Mouse (Mus musculus): ENCODE measurements around the gene Cacul1. TPM values are rescaled to one million over a fixed set of nuclear protein-coding genes. Genes with fewer than 3 reads are reported as not detected.
A peak's percentile ranks its signal among the peaks of the same experiment; 100 is the strongest.
"Not testable (repeated sequence)": the region's sequence is repeated elsewhere in the genome, so short reads cannot be mapped to it uniquely, and the experiment has no call there.

The Cacul1 gene
- total RNA-seq (2021) = 10 to 100 TPM; 53.3 to 53.6 TPM
- long read RNA-seq, experiment 1, full-length matches to known transcripts = 20 of 38 reads
- long read RNA-seq, experiment 1, partial matches to known transcripts = 0 of 38 reads
- long read RNA-seq, experiment 1, other reads (novel, unspliced or antisense) = 18 of 38 reads
- long read RNA-seq, experiment 2, full-length matches to known transcripts = 15 of 22 reads
- long read RNA-seq, experiment 2, partial matches to known transcripts = 1 of 22 reads
- long read RNA-seq, experiment 2, other reads (novel, unspliced or antisense) = 6 of 22 reads

DNA sequence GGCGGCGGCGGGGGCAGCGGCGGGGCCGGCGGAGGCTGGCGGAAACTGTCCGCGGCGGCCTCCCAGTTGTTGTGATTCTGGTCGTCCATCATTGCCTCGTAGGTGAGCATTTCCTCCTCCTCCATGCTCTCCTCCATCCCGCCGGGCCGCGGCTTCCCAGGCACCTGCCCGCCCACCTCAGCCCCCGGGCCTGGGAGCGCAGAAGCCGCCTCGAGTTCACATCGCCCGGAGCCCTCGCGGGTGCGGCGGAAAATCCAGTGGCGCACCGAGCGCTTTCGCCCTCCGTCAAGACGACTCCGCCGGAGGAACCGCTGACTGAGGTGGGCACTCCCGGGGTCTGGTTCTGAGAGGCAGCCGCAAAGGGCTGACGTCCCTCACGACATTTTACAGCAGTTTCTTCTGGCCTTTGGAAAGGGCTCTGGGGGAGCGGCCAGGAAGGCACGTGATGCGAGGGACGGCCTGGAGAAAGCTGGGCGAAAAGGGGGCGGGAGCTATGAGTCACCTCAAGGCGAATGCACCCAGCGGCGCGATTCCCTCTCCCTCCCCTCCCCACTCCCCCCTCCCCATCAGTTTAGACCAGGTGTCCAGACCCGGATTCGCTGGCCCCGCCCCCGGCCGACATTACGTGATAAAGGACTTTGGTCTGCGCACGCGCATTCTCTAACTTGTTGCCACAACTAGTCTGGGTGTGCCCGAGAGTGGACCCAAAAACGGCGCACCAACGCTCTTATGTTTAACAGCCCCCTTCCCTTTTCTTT, at the start of gene Cacul1:
Gene Cacul1, minus strand, starts transcription at position 444 of the 758 bp plus-strand sequence.
- TF ChIP-seq CTCF (IDR thresholded peaks at IDR 0.05) = no peak
- intact Hi-C loops (cut with DNase I) = loop anchor here (1.0 kb wide), 1 partner anchor 176 kb away; no protein-coding TSS in a partner anchor
- peak within 1 kb of the TSS; percentile 78 for H3K4me3 ChIP-seq
- DNase-seq (ENCODE audit: extremely low spot score in 1 of 2, low spot score in 2 of 2) = peak; percentile 93
- H3K27ac ChIP-seq = peak within 1 kb of the TSS; percentile 94

DNA sequence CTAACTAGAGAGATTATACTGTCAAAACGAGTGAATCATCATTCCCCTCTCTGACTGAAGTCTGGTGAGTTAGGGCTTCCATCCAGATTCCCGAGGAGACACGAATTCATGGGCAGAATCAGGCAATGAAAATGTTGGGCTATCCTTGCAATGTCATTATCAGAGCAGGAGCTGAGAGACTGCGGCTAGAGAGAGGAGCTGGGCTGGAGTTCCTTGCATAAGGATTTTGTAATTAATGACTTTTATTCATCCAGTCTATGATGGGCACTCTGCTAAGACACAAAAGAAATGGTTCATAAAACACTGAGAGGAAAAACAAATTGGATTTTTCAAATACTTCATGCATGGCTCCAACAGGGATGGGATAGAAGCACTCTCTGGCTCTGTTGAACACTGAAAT, 38.6 kb upstream of the Cacul1 start:
- no peak for TF ChIP-seq CTCF (IDR thresholded peaks at IDR 0.05)
- DNase-seq (ENCODE audit: extremely low spot score in 1 of 2, low spot score in 2 of 2) = no peak
- intact Hi-C loops (cut with DNase I) = no loop called here
- no peak overlapping the region for H3K4me3 ChIP-seq
- no peak overlapping the region for H3K27ac ChIP-seq

DNA sequence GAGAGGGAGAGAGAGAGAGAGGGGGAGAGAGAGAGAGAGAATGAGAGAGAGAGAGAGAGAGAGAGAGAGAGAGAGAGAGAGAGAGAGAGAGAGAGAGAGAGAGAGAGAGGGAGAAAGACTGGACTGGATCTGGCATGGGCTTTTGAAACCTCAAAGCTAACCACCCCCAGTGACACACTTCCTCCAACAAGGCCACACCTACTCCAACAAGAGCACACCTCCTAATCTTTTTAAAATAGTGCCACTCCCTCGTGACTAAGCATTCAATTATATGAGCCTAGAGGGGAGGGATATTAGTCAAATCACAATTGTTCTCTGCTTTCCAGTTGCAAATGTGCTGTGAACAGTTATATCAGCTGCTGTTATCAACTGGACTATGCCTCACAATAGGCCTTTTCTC, 36.2 kb upstream of the Cacul1 start:
- TF ChIP-seq CTCF (IDR thresholded peaks at IDR 0.05) = no peak
- intact Hi-C loops (cut with DNase I) = no loop called here
- Histone ChIP-seq H3K27ac (no peak overlapping the region), H3K4me3 (no peak overlapping the region)
- DNase-seq (ENCODE audit: extremely low spot score in 1 of 2, low spot score in 2 of 2) = no peak

DNA sequence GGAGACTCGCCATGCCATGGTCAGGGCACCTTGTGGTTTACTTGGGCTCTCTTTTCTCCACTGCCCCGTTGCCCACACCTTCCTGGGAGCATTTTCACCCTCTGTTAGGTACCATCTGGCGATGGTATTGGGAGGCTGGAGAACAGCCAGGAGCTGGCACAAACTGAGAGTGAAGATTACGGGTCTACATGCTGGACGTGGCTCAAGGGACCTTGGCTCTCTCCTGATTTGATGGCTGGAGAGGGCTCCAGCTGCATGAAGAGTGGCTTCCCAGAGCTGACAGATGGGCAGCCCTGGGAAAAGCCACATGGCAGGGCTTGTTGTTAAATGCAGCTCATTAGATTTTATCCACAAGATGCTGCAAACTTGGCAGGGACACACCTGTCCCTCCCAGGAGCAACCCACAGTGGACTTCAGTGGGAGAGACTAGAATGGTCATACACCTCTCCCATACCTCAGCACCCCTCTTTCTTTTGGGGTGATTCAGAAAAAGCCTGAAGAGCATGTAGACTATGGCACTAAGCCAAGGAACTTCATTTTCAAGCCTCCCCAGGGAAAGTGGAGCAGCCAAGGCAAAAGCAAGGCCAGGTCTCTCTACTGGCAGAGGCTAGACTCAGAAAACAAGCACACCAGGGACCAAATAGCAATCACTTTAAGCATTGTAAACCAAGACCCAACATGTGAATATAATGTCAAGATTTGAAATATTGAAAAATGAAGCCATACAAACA, 34.8 kb upstream of the Cacul1 start:
- intact Hi-C loops (cut with DNase I) = no loop called here
- Histone ChIP-seq H3K27ac (no peak overlapping the region), H3K4me3 (no peak overlapping the region)
- no peak for DNase-seq (ENCODE audit: extremely low spot score in 1 of 2, low spot score in 2 of 2)
- no peak for TF ChIP-seq CTCF (IDR thresholded peaks at IDR 0.05)

DNA sequence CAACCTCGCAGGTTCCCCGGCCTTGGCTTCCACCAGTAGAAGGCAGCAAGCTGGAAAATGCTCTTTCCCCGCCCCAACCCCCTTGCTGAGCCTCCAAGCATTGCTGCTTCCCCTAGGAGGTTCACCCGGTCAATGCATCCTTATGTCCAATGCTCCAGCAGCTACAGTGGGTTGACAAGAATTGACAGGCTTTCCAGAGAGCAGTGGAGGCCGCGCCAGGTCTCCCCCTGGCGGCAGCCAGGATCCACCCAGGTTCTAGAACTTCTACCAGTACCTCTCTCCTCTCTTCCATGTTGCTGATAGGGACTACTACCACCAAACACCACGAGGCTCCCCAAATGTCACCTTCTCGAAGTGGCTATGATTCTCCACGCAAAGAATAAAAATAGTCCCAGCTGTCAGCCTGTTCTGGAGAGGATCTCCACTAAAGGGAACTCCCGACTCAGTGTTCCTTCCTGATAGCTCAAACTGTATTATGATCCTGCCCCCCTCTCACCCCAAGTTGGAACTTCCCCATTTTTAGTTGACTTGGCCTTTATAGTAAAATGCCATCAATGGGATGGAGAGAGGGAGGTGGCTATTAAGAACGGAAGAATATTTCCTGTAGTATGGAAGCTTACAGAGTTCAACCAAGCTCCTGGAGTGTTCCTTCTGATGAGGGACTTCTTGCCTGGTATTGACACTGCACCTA, 30.8 kb upstream of the Cacul1 start:
- no peak overlapping the region for H3K4me3 ChIP-seq
- intact Hi-C loops (cut with DNase I) = no loop called here
- peak; percentile 54 for TF ChIP-seq CTCF (IDR thresholded peaks at IDR 0.05)
- no peak for DNase-seq (ENCODE audit: extremely low spot score in 1 of 2, low spot score in 2 of 2)
- H3K27ac ChIP-seq = no peak overlapping the region

DNA sequence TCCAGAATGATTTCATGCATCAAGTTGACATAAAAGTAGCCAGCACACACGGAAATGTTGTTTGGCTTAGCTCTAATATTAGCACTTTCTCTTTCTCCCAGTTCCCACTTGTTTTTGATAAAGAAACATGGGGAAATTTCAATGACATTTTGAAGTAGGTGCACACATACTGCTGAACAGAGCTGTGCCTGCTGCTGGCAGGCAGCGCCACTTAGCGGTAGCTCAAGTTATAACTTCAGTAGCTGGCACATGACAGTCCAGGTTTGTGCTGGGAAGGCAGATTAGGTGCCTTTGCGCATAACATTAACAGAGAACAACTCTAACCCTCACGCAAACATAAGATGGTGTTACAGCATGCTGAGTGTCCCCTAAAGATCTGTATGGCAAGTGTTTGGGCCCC, 27.9 kb upstream of the Cacul1 start:
- peak; percentile 51 for TF ChIP-seq CTCF (IDR thresholded peaks at IDR 0.05)
- no peak overlapping the region for H3K27ac ChIP-seq
- DNase-seq (ENCODE audit: extremely low spot score in 1 of 2, low spot score in 2 of 2) = no peak
- intact Hi-C loops (cut with DNase I) = no loop called here
- H3K4me3 ChIP-seq = no peak overlapping the region

DNA sequence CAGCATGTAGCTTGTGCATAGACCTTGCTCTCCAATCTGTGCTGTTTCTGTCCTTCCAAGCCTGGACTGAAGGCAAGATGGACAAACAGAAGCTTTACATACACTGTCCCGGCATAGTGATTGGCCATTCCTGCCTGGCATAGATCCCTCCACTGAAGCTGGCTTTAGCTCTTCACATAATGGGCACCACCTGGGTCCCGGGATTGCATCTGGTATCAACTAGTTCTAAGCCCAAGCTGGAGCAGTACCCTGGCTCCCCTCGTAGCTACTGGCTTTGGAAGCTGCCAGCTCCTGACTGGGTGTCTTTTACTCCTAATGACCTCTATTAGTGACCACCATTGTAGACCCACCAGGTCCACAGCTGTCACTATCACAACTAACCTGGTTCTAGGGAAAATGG, 22.8 kb upstream of the Cacul1 start:
- no peak for TF ChIP-seq CTCF (IDR thresholded peaks at IDR 0.05)
- Histone ChIP-seq H3K4me3 (no peak overlapping the region), H3K27ac (no peak overlapping the region)
- intact Hi-C loops (cut with DNase I) = no loop called here
- DNase-seq (ENCODE audit: extremely low spot score in 1 of 2, low spot score in 2 of 2) = no peak

DNA sequence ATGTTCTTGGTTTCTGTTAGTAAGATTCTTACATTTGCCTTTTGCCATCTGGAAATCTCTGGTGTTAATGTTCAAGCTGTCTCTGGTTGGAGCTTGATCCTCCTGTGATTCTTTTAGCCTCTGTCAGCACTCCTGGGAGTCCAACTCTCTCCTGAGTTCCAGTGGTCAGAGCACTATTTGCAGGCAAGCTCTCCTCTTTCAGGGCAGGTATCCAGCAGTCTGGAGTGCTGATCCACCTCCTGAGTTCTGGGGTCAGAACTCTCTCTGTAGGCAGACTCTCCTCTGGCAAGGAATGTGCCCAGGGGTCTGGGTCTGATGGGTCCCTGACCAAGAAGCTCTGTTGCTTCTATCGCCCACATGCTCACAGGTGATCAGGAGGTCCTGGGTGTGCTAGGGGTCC, 21.2 kb upstream of the Cacul1 start:
- DNase-seq (ENCODE audit: extremely low spot score in 1 of 2, low spot score in 2 of 2); intact Hi-C loops (cut with DNase I); H3K27ac ChIP-seq; H3K4me3 ChIP-seq: not testable (repeated sequence)

DNA sequence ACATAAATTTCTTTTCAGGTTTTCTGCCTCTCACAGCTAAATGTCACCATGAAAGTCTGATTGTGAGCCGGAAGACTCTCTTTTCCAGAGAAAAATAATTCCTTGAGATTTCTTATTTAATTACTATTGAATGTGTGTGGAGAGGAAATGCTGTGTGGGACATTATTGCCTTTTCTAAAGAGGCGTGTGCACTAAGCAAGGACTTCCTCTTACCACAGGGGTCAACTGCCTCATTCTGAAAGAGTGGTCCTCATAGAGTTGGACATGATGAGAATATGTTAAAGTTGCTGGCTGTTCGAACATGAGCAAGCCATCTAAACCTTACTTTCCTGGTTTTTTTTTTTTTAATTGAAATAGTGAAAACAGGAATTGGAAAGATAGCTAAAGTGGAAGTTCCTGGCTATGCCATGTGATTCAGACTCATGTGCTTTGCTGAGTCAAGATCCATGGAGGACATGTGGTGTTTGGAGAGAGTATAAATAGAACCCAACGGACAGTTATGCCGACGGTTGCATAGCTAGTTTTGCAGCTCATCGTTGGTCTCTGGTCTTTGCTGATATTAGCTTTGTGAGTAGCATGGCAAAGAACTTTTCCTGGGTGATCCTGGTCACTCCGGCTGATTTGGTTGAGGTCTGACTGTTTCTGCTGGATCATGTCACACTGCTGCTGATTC, 17.3 kb upstream of the Cacul1 start:
- no peak for TF ChIP-seq CTCF (IDR thresholded peaks at IDR 0.05)
- Histone ChIP-seq H3K27ac (no peak overlapping the region), H3K4me3 (no peak overlapping the region)
- intact Hi-C loops (cut with DNase I) = no loop called here
- no peak for DNase-seq (ENCODE audit: extremely low spot score in 1 of 2, low spot score in 2 of 2)

DNA sequence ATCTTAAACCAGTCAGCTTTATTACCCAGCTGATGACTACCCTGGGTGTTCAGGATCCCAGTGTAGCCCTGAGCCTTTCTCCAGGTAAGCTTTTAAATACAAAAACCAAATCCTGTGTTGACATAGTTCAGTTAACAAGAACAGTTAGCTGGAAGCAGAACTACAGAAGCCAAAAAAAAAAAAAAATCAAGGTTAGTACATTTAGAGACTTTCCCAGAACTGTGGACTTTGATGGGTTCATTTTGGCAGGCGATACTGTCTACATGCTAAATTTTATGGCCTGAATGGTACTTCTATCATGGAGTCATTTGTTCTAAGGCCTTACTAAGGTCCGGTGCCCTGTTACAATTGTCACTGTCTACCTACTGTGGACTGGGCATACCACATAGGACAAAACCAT, 8.8 kb upstream of the Cacul1 start:
- TF ChIP-seq CTCF (IDR thresholded peaks at IDR 0.05) = no peak
- no peak for DNase-seq (ENCODE audit: extremely low spot score in 1 of 2, low spot score in 2 of 2)
- intact Hi-C loops (cut with DNase I) = no loop called here
- Histone ChIP-seq H3K27ac (no peak overlapping the region), H3K4me3 (no peak overlapping the region)

DNA sequence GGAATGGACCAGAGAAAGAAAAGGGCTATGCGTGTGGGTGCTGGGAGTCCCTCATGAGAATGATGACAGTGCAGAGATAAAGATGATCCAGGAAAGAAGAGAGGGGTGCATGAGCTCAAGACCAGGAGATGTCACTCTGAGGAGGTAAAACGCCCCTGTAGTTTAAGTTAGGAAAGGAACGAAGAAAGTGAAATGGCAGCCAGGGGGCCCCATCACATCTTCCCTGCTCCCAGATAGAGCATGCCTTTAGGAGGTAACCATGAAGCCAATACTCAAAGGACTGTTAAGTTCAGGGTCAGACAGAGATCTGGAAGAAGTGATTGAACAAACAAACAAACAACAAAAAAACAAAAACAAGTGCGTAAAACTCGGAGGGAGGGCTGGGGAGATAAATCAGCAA, 5.8 kb upstream of the Cacul1 start:
- no peak for DNase-seq (ENCODE audit: extremely low spot score in 1 of 2, low spot score in 2 of 2)
- Histone ChIP-seq H3K4me3 (no peak overlapping the region), H3K27ac (no peak overlapping the region)
- peak; percentile 18 for TF ChIP-seq CTCF (IDR thresholded peaks at IDR 0.05)
- intact Hi-C loops (cut with DNase I) = no loop called here

Measured in left cerebral cortex, adult 2 months (tissue).